Mouse (Mus musculus): ENCODE measurements around the gene Traf3ip1. TPM values are rescaled to one million over a fixed set of nuclear protein-coding genes. Genes with fewer than 3 reads are reported as not detected.

Traf3ip1 gene
- total and polyA plus RNA-seq, 3 experiments: 13.6 to 19.6 TPM; not detected in 1

- no peaks in the 10 kb centered on the region for H3K79me2 ChIP-seq (ENCODE audit: control insufficient read depth, insufficient read depth, low read length, poor library complexity)
- H3K27me3 ChIP-seq (ENCODE audit: control insufficient read depth in 1 of 2, insufficient read depth in 2 of 2, low read length in 2 of 2): no peaks in the 10 kb centered on the region
- H3K36me3 ChIP-seq (ENCODE audit: control insufficient read depth in 1 of 2, insufficient read depth in 2 of 2, low read length in 2 of 2): peaks cover 4 to 17% of the 10 kb centered on the region in 2 experiments
- no peak overlapping the region for H3K9ac ChIP-seq (ENCODE audit: control insufficient read depth, low read depth, low read length, poor library complexity, severe bottlenecking)
- TF ChIP-seq NELFE (IDR thresholded peaks at IDR 0.05; ENCODE audit: low read depth, low read length) (no peak), GABPA (IDR thresholded peaks at IDR 0.05; ENCODE audit: low read depth, low read length) (no peak), KAT2A (conservative IDR thresholded peaks at IDR 0.05; ENCODE audit: low read depth, low read length) (no peak), EP300 (IDR thresholded peaks at IDR 0.05; ENCODE audit: low read depth in 1 of 2, low read length in 2 of 2) (no peak), USF1 (IDR thresholded peaks at IDR 0.05; ENCODE audit: low read depth, low read length) (no peak), USF2 (IDR thresholded peaks at IDR 0.05; ENCODE audit: borderline replicate concordance in 1 of 2, insufficient read depth in 1 of 2, low read depth in 1 of 2, low read length in 2 of 2) (no peak), UBTF (IDR thresholded peaks at IDR 0.05; ENCODE audit: borderline replicate concordance, insufficient read depth, low read depth, low read length) (no peak), MAZ (IDR thresholded peaks at IDR 0.05; ENCODE audit: low read depth, low read length) (no peak), CTCF (IDR thresholded peaks at IDR 0.05 in 2 of 3, conservative IDR thresholded peaks at IDR 0.05 in 1 of 3; ENCODE audit: control insufficient read depth in 1 of 3, insufficient read depth in 1 of 3, low read depth in 2 of 3, low read length in 3 of 3, poor library complexity in 1 of 3, severe bottlenecking in 1 of 3) (no peak), TBP (IDR thresholded peaks at IDR 0.05; ENCODE audit: low read depth, low read length) (no peak), POLR2AphosphoS2 (IDR thresholded peaks at IDR 0.05; ENCODE audit: low read length) (no peak), MAX (IDR thresholded peaks at IDR 0.05; ENCODE audit: low read length) (no peak), ZC3H11A (IDR thresholded peaks at IDR 0.05; ENCODE audit: low read depth, low read length) (no peak), E2F4 (IDR thresholded peaks at IDR 0.05; ENCODE audit: borderline replicate concordance, low read depth, low read length) (no peak), BHLHE40 (IDR thresholded peaks at IDR 0.05; ENCODE audit: borderline replicate concordance, low read depth, low read length) (no peak), TAL1 (IDR thresholded peaks at IDR 0.05; ENCODE audit: low read length) (no peak), HCFC1 (IDR thresholded peaks at IDR 0.05; ENCODE audit: low read depth, low read length) (no peak)
- H3K4me1 ChIP-seq (ENCODE audit: control insufficient read depth in 1 of 2, insufficient read depth in 2 of 2, low read length in 2 of 2): peaks cover 15 to 16% of the 10 kb centered on the region in 2 experiments
- H3K27ac ChIP-seq (ENCODE audit: control insufficient read depth, low read depth, low read length): no peak overlapping the region
- no peak overlapping the region for H3K4me3 ChIP-seq (ENCODE audit: control insufficient read depth in 1 of 2, insufficient read depth in 1 of 2, low read depth in 2 of 2, low read length in 2 of 2)
- no peaks in the 10 kb centered on the region for H3K9me3 ChIP-seq (replicated peaks; ENCODE audit: insufficient read depth, low read length)
- DNase-seq (ENCODE audit: low read depth, low spot score): no peak
These were observed 66.8 kb downstream of the Traf3ip1 start for GRCm38 (mm10) chr1:91561226-91561625.

DNA sequence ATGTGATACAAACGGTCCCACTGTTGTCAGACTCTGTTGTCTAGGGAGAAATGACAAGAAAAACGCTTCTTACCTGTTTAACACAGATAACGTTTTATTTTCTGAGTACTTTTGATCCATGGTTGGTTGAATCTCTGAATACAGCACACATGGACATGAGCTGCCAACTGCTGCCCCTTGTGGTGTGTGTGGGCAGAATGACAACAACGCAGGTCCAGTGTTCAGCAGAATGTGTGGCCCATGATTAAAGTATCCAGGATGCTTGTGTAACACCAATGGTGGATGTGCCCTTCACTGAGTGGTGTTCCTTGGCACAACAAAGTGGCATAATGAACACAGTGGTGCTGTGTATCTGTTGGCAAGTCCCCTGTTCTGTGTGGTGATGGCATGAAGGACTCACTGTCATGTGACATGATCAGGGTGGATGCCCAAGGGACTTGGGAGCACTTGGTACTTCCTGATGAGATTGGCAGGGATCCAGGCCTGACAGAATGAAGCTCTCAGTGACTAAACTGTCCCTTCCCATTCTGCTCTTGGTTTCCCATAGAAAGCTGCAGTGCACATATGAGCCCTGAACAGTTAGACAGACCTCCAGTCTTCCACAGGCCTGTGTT lies 68.6 kb downstream of the Traf3ip1 start:
- Histone ChIP-seq H3K4me1 (ENCODE audit: control insufficient read depth in 1 of 2, insufficient read depth in 2 of 2, low read length in 2 of 2) (peaks cover 10 to 15% of the 10 kb centered on the region in 2 experiments), H3K9ac (ENCODE audit: control insufficient read depth, low read depth, low read length, poor library complexity, severe bottlenecking) (no peak overlapping the region), H3K9me3 (replicated peaks; ENCODE audit: insufficient read depth, low read length) (no peaks in the 10 kb centered on the region), H3K79me2 (ENCODE audit: control insufficient read depth, insufficient read depth, low read length, poor library complexity) (no peaks in the 10 kb centered on the region), H3K27ac (ENCODE audit: control insufficient read depth, low read depth, low read length) (no peak overlapping the region), H3K36me3 (ENCODE audit: control insufficient read depth in 1 of 2, insufficient read depth in 2 of 2, low read length in 2 of 2) (peaks cover 0 to 9% of the 10 kb centered on the region in 2 experiments; a peak in 2 of 4 replicates), H3K4me3 (ENCODE audit: control insufficient read depth in 1 of 2, insufficient read depth in 1 of 2, low read depth in 2 of 2, low read length in 2 of 2) (no peak overlapping the region), H3K27me3 (ENCODE audit: control insufficient read depth in 1 of 2, insufficient read depth in 2 of 2, low read length in 2 of 2) (no peaks in the 10 kb centered on the region)
- TF ChIP-seq SIN3A (IDR thresholded peaks at IDR 0.05; ENCODE audit: low read length): peak; percentile 44
- TF ChIP-seq CTCF (IDR thresholded peaks at IDR 0.05 in 2 of 3, conservative IDR thresholded peaks at IDR 0.05 in 1 of 3; ENCODE audit: control insufficient read depth in 1 of 3, insufficient read depth in 1 of 3, low read depth in 2 of 3, low read length in 3 of 3, poor library complexity in 1 of 3, severe bottlenecking in 1 of 3): peak in 2 of 3 experiments; percentile 32 to 33; a peak in 4 of 6 replicates
- peak; percentile 76 for TF ChIP-seq USF1 (IDR thresholded peaks at IDR 0.05; ENCODE audit: low read depth, low read length)
- TF ChIP-seq MYC (IDR thresholded peaks at IDR 0.05; ENCODE audit: low read depth, low read length): no peak
- no peak for TF ChIP-seq POLR2AphosphoS5 (IDR thresholded peaks at IDR 0.05; ENCODE audit: borderline replicate concordance, low read depth, low read length)
- TF ChIP-seq JUND (IDR thresholded peaks at IDR 0.05; ENCODE audit: low read depth, low read length): 0 out of 2 replicates have a peak, but pooled peaks have one; percentile 32
- TF ChIP-seq USF2 (IDR thresholded peaks at IDR 0.05; ENCODE audit: borderline replicate concordance in 1 of 2, insufficient read depth in 1 of 2, low read depth in 1 of 2, low read length in 2 of 2): 0 out of 4 replicates have a peak, but pooled peaks of 1 of the 2 experiments have one; percentile 23
- no peak for TF ChIP-seq ZKSCAN1 (IDR thresholded peaks at IDR 0.05; ENCODE audit: low read depth, low read length)
- TF ChIP-seq HCFC1 (IDR thresholded peaks at IDR 0.05; ENCODE audit: low read depth, low read length): no peak
- no peak for TF ChIP-seq ZNF384 (IDR thresholded peaks at IDR 0.05; ENCODE audit: low read depth, low read length)
- 0 out of 2 replicates have a peak, but pooled peaks have one; percentile 65 for TF ChIP-seq ELF1 (IDR thresholded peaks at IDR 0.05; ENCODE audit: low read depth, low read length)
- TF ChIP-seq ZC3H11A (IDR thresholded peaks at IDR 0.05; ENCODE audit: low read depth, low read length): no peak
- TF ChIP-seq POLR2A (IDR thresholded peaks at IDR 0.05; ENCODE audit: control insufficient read depth in 1 of 2, insufficient read depth in 1 of 2, low read depth in 1 of 2, low read length in 2 of 2, poor library complexity in 1 of 2): no peak
- no peak for TF ChIP-seq EP300 (IDR thresholded peaks at IDR 0.05; ENCODE audit: low read depth in 1 of 2, low read length in 2 of 2)
- no peak for TF ChIP-seq NELFE (IDR thresholded peaks at IDR 0.05; ENCODE audit: low read depth, low read length)
- no peak for TF ChIP-seq RAD21 (IDR thresholded peaks at IDR 0.05; ENCODE audit: low read depth, low read length)
- 0 out of 2 replicates have a peak, but pooled peaks have one; percentile 29 for TF ChIP-seq MAX (IDR thresholded peaks at IDR 0.05; ENCODE audit: low read length)
- TF ChIP-seq TCF12 (IDR thresholded peaks at IDR 0.05; ENCODE audit: low read depth, low read length): no peak
- TF ChIP-seq ETS1 (IDR thresholded peaks at IDR 0.05; ENCODE audit: low read depth, low read length): 0 out of 2 replicates have a peak, but pooled peaks have one; percentile 6
- TF ChIP-seq TBP (IDR thresholded peaks at IDR 0.05; ENCODE audit: low read depth, low read length): no peak
- TF ChIP-seq BHLHE40 (IDR thresholded peaks at IDR 0.05; ENCODE audit: borderline replicate concordance, low read depth, low read length): no peak
- DNase-seq (ENCODE audit: low read depth, low spot score): peak; percentile 60

All from MEL (cell line).